Mouse (Mus musculus) midbrain, embryonic 10.5 days (tissue): ENCODE results near the gene Sv2c. TPM values are rescaled to one million over a fixed set of nuclear protein-coding genes. Genes with fewer than 3 reads are reported as not detected.

Experiments used
- DNase-seq: peaks from one replicate; pipeline ENCODE4 v3.0.0-alpha.2; 2017; ENCODE audit warnings: low spot score
- H3K27ac ChIP-seq: fragments of 300-500 bp; sonication (generic); replicated peaks from 2 replicates; pipeline ENCODE4 v1.5.1; 2016; ENCODE audit warnings: mild to moderate bottlenecking
- H3K27me3 ChIP-seq: fragments of 300-500 bp; sonication (generic); 2 replicates; pipeline ENCODE4 v1.6.1; 2016; ENCODE audit warnings: low read depth, mild to moderate bottlenecking; ENCODE audit not compliant: poor library complexity, severe bottlenecking
- H3K36me3 ChIP-seq: fragments of 300-500 bp; sonication (generic); 2 replicates; pipeline ENCODE4 v1.6.1; 2016; ENCODE audit warnings: mild to moderate bottlenecking, moderate library complexity
- H3K4me1 ChIP-seq: fragments of 300-500 bp; sonication (generic); 2 replicates; pipeline ENCODE4 v1.6.1; 2016
- H3K4me3 ChIP-seq: fragments of 300-500 bp; sonication (generic); 2 replicates; pipeline ENCODE4 v1.5.1; 2016; ENCODE audit warnings: mild to moderate bottlenecking, moderate library complexity
- H3K9me3 ChIP-seq: fragments of 300-500 bp; sonication (generic); replicated peaks from 2 replicates; pipeline ENCODE4 v1.6.1; 2016; ENCODE audit warnings: mild to moderate bottlenecking
- WGBS: fragments of 180-500 bp; shearing (Covaris S2); methylation state at CpG from one replicate; pipeline ENCODE4 v1.1.7; 2016; 5-methylcytosine and 5-hydroxymethylcytosine counted together
- polyA plus RNA-seq: library from polyadenylated mRNA; unstranded; fragments of >200 nt; fragmentation: Nextera tagmentation; extraction: Ambion mirVana; gene quantifications from 2 replicates; pipeline ENCODE4 v1.2.1, GENCODE M21; 2016

The Sv2c gene
- polyA plus RNA-seq, 1 experiment from 2014 or later, result 1.2 TPM

- Histone ChIP-seq H3K4me1 (peaks cover 11% of the 10 kb centered on the region), H3K9me3 (no peaks in the 10 kb centered on the region), H3K36me3 (no peaks in the 10 kb centered on the region), H3K27ac (no peak overlapping the region), H3K27me3 (no peaks in the 10 kb centered on the region), H3K4me3 (no peak overlapping the region)
- DNase-seq, result no peak
- WGBS, result 90% methylated on average over 4 of the region's 4 CpGs
These were observed 183.6 kb downstream of the Sv2c start for GRCm38 (mm10) chr13:95948821-95949220.

DNA sequence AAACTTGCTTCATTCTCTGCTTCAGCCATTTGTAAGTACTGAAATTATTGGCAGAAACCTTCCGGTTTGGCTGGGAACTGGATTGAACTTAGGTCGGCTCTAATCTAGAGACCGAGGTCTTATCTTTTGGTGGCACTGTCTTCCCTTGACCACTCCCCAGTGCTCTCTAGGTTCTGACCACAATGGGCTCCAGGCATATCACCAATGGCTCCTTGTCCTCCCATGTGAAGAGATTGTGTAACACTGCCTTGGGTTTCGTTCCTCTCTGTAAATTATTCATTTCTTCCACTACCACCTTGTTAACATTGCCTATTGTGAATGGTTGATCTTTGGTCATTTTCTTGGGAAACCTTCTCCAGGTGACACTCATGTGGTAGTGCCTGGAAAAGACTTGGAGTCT lies 184.0 kb downstream of the Sv2c start:
- no peak overlapping the region for H3K4me3 ChIP-seq
- no peak overlapping the region for H3K27ac ChIP-seq
- peaks cover 12% of the 10 kb centered on the region for H3K4me1 ChIP-seq
- H3K36me3 ChIP-seq, result no peaks in the 10 kb centered on the region
- H3K27me3 ChIP-seq, result no peaks in the 10 kb centered on the region
- no peaks in the 10 kb centered on the region for H3K9me3 ChIP-seq
- 98% methylated on average over 4 of the region's 4 CpGs for whole genome bisulfite sequencing
- no peak for DNase-seq

- DNase-seq, result no peak
- WGBS, result 65% methylated on average over 5 of the region's 5 CpGs
These were observed 186.4 kb downstream of the Sv2c start for GRCm38 (mm10) chr13:95945937-95946507.

GRCm38 (mm10) chr13:95944621-95945020 lies 187.8 kb downstream of the Sv2c start:
- no peak overlapping the region for H3K27ac ChIP-seq
- no peak for DNase-seq
- H3K27me3 ChIP-seq, result no peaks in the 10 kb centered on the region
- H3K36me3 ChIP-seq, result no peaks in the 10 kb centered on the region
- no peak overlapping the region for H3K4me3 ChIP-seq
- peaks cover 25% of the 10 kb centered on the region for H3K4me1 ChIP-seq
- WGBS, result 95% methylated on average over 6 of the region's 6 CpGs
- H3K9me3 ChIP-seq, result no peaks in the 10 kb centered on the region

More at GRCm38 (mm10) chr13:95945937-95946507, 186.4 kb downstream of the Sv2c start:
- Histone ChIP-seq H3K9me3 (no peaks in the 10 kb centered on the region), H3K4me1 (peaks cover 23% of the 10 kb centered on the region), H3K27me3 (no peaks in the 10 kb centered on the region), H3K36me3 (no peaks in the 10 kb centered on the region), H3K27ac (no peak overlapping the region), H3K4me3 (no peak overlapping the region)

DNA sequence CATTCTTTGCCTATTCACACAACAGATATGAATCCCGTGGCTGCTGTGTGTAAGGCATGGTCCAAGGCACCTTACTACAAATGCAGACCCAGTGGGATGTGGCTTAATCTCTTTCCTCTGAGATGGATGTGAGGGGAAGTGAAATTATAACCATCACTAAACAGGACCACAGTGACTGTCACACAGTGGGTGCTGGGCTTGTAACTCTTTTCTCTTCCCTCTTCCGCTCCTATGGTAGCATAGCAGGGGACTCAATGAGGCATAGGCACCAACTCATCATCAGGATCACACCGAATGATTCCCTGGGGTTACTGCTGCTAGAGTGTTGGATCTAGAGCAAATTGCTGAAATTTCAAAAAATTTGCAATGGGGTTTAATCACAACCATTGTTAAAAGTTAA lies 188.5 kb downstream of the Sv2c start:
- WGBS, result 69% methylated on average over 3 of the region's 3 CpGs
- Histone ChIP-seq H3K27me3 (no peaks in the 10 kb centered on the region), H3K4me1 (peaks cover 25% of the 10 kb centered on the region), H3K27ac (no peak overlapping the region), H3K36me3 (no peaks in the 10 kb centered on the region), H3K9me3 (no peaks in the 10 kb centered on the region), H3K4me3 (no peak overlapping the region)
- no peak for DNase-seq

GRCm38 (mm10) chr13:95942587-95942986 lies 189.8 kb downstream of the Sv2c start:
- no peak overlapping the region; the same call in 1 of the 2 replicates for H3K27ac ChIP-seq
- 61% methylated on average over 2 of the region's 2 CpGs for WGBS
- H3K4me3 ChIP-seq, result no peak overlapping the region
- DNase-seq, result no peak
- peaks cover 25% of the 10 kb centered on the region for H3K4me1 ChIP-seq
- no peaks in the 10 kb centered on the region for H3K27me3 ChIP-seq
- no peaks in the 10 kb centered on the region for H3K9me3 ChIP-seq
- H3K36me3 ChIP-seq, result no peaks in the 10 kb centered on the region

DNA sequence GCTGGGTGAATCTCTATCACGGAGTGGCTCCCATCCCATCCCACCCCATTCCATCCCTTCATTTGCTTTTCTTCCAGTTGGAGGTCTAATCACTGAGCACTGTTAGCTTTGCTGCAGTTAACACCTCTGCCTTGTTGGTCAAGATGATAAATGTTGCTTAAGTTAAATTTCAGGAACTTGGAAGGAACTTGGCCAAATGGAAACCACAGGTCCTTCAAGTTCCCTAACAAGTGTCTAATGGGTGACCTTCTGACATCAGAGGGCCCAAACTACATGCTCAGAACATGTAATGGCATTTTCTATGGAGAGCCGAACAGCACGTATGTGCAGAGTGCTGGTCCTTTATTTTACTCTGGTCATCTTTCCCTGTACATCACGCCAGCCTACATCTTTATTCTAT lies 190.5 kb downstream of the Sv2c start:
- Histone ChIP-seq H3K27me3 (no peaks in the 10 kb centered on the region), H3K27ac (no peak overlapping the region), H3K9me3 (no peaks in the 10 kb centered on the region), H3K4me1 (peaks cover 25% of the 10 kb centered on the region), H3K36me3 (no peaks in the 10 kb centered on the region), H3K4me3 (no peak overlapping the region)
- 89% methylated on average over 4 of the region's 4 CpGs for WGBS
- no peak for DNase-seq

GRCm38 (mm10) chr13:95940811-95941210 lies 191.6 kb downstream of the Sv2c start:
- H3K27me3 ChIP-seq, result no peaks in the 10 kb centered on the region
- H3K36me3 ChIP-seq, result no peaks in the 10 kb centered on the region
- peaks cover 23% of the 10 kb centered on the region for H3K4me1 ChIP-seq
- 74% methylated on average over 5 of the region's 5 CpGs for WGBS
- H3K4me3 ChIP-seq, result no peak overlapping the region
- no peak for DNase-seq
- no peaks in the 10 kb centered on the region for H3K9me3 ChIP-seq
- no peak overlapping the region for H3K27ac ChIP-seq

DNA sequence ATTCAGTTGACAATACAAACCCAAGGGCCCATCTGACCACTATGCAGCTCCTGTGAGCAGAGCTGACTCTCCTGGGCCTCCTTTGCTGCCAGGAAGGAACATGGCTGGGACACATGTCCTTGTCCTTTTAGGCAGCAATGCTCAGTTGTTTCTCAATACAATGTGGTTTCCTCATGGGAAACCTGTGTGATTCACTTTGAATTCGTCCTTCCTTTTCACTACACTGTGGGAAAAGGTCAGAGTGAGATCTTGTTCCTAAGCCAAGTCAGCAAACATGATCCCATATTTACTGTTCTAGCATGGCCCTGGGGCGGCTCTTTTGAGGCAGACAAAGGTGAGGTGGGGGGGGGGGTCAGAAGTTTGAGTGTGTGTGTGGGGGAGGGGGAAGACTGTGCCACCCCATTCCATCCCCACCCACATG lies 208.2 kb downstream of the Sv2c start:
- Histone ChIP-seq H3K4me3 (no peak overlapping the region), H3K4me1 (no peaks in the 10 kb centered on the region), H3K27me3 (no peaks in the 10 kb centered on the region), H3K9me3 (0 out of 2 replicates have a peak, but pooled peaks cover 7% of the 10 kb centered on the region), H3K36me3 (no peaks in the 10 kb centered on the region), H3K27ac (no peak overlapping the region)
- DNase-seq, result no peak
- WGBS, result 76% methylated on average over 2 of the region's 2 CpGs

- 0 out of 2 replicates have a peak, but pooled peaks cover 7% of the 10 kb centered on the region for H3K9me3 ChIP-seq
- no peaks in the 10 kb centered on the region for H3K27me3 ChIP-seq
- DNase-seq, result no peak
- H3K36me3 ChIP-seq, result no peaks in the 10 kb centered on the region
- H3K27ac ChIP-seq, result no peak overlapping the region
- WGBS, result 89% methylated on average over 4 of the region's 4 CpGs
- H3K4me1 ChIP-seq, result no peaks in the 10 kb centered on the region
- no peak overlapping the region for H3K4me3 ChIP-seq
These were observed 209.8 kb downstream of the Sv2c start for GRCm38 (mm10) chr13:95922626-95923025.

- 92% methylated on average over 9 of the region's 9 CpGs for WGBS
- Histone ChIP-seq H3K4me3 (no peak overlapping the region), H3K27me3 (no peaks in the 10 kb centered on the region), H3K4me1 (no peaks in the 10 kb centered on the region), H3K36me3 (no peaks in the 10 kb centered on the region), H3K27ac (no peak overlapping the region), H3K9me3 (0 out of 2 replicates have a peak, but pooled peaks cover 7% of the 10 kb centered on the region)
- no peak for DNase-seq
These were observed 213.6 kb downstream of the Sv2c start for GRCm38 (mm10) chr13:95918624-95919284.

DNA sequence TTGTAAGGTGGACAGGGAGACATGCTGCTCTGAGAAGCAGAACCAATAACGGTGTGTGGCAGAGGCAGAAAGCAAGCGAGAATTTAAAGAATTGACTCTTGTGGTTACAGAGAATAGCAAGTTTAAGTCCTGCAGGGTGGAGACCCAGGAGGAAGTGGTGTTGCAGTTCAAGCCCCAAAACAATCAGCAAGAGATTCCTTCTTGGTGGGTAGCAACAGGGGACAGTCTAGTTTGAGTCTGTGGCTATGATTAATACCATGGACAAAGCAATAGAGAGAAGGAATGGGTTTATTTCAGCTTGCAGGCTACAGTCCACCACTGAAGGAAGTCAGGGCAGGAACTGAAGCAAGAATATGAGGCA lies 219.4 kb downstream of the Sv2c start:
- Histone ChIP-seq H3K27ac (no peak overlapping the region), H3K4me3 (no peak overlapping the region), H3K36me3 (no peaks in the 10 kb centered on the region), H3K9me3 (no peaks in the 10 kb centered on the region), H3K27me3 (0 out of 2 replicates have a peak, but pooled peaks cover 4% of the 10 kb centered on the region), H3K4me1 (no peaks in the 10 kb centered on the region)
- WGBS, result 90% methylated on average over 2 of the region's 2 CpGs
- no peak for DNase-seq

GRCm38 (mm10) chr13:95912157-95913045 lies 220.0 kb downstream of the Sv2c start:
- no peak for DNase-seq
- 0 out of 2 replicates have a peak, but pooled peaks cover 4% of the 10 kb centered on the region for H3K27me3 ChIP-seq
- H3K9me3 ChIP-seq, result no peaks in the 10 kb centered on the region
- H3K4me3 ChIP-seq, result no peak overlapping the region
- no peaks in the 10 kb centered on the region for H3K36me3 ChIP-seq
- no peak overlapping the region for H3K27ac ChIP-seq
- 93% methylated on average over 11 of the region's 11 CpGs for WGBS
- no peaks in the 10 kb centered on the region for H3K4me1 ChIP-seq
